Mouse (Mus musculus) brain, adult 10 weeks (tissue): ENCODE results near the gene Ptprj. TPM values are rescaled to one million over a fixed set of nuclear protein-coding genes. Genes with fewer than 3 reads are reported as not detected.

Experiments used
- polyA plus RNA-seq: library from polyadenylated mRNA; stranded (reverse); fragments of 350-450 nt; fragmentation: Illumina TruSeq; extraction: RNeasy Lipid Tissue Mini Kit (QIAGEN cat#74804); gene quantifications from one replicate; pipeline ENCODE4 v1.2.3, GENCODE M21; 2015; ENCODE audit warnings: low read depth, low replicate concordance

Ptprj gene
- polyA plus RNA-seq, result 39.9 TPM

DNA sequence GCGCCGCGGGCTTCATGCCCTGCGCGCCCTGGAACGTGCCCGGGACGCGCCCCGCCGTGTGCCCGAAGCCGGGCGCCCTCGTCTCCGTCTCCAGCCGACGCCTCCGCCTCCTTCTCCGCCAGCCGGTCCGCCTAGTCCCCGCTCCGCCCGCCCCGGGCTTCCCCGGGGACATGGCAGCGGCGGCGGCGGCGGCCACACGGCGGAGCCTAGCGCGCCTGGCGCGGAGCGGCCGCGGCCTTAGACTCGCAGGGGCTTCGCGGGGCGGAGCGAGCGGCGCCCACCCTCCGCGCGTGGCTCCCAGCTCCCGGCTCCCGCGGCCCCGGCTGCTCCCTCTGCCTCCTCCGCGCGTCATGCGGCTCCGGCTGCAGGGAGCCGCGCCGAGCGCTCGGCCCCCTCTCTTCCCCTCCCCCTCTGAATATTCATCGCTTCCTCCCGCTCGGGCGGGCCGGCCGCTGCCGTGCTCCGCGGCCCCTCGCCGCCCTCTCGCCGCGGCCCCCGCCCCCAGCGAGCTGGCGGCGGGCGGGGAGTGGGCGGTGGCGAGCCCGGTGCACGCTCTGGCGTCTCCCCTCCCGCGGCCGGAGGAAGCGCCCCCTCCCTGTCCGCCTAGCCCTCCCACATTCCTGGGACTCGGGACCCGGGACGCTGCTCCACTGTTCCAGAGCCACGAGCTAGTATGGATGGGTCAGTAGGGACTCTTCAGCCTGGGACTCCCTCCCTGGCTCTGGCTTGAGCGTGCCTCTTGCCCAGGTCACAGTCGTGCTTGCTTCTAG is at the start of gene Ptprj:
Gene Ptprj (minus strand): TSS at position 412 of the 770 bp plus-strand sequence.

DNA sequence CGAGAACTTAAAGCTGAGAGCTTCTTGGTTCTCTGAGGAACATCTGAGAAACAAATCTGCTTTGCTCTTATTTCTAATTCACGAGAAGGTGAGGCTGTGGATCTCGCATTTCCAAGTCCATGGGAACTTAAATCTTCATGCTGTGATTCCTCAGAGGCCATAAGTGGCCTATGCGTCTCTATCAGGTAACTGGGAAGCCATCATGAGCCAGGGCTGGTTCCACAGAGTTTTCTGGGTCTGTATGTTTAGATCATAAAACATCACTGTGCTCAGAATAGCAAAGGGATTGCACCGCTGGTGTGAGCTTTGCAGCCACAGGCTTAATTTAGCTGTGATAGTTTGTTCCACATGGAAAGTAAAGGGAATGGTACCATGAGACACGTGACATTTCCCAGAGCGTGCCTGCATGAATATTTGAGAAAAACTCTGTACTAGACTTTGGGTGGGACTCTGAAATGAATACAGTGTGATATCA is 181.8 kb downstream of the Ptprj start, which contains the start of gene Olfr1274-ps:
Gene Olfr1274-ps (plus strand): TSS at position 51 of the 475 bp plus-strand sequence.

Other genes with a start within 250 kb of the Ptprj start
- gene Olfr1274-ps, start 182.0 kb downstream of the Ptprj start, polyA plus RNA-seq, result not detected
- 8.0 TPM for gene Nup160, start 96.6 kb upstream of the Ptprj start, polyA plus RNA-seq
- 41.2 TPM for gene Fnbp4, start 164.7 kb upstream of the Ptprj start, polyA plus RNA-seq
- gene Agbl2, start 202.1 kb upstream of the Ptprj start, polyA plus RNA-seq, result 1.5 TPM